Mouse (Mus musculus) lung, embryonic 16.5 days (tissue): ENCODE measurements around the gene Pdpk1. TPM values are rescaled to one million over a fixed set of nuclear protein-coding genes. Genes with fewer than 3 reads are reported as not detected.

Experiments
- ATAC-seq: fragments of 200-750 bp; cut with Nextera tagmentation; 2 replicates; pipeline ENCODE4 v1.8.0; 2017; ENCODE audit warnings: low read depth, mild to moderate bottlenecking, moderate library complexity
- H3K27ac ChIP-seq: fragments of 300-500 bp; sonication (generic); 2 replicates; pipeline ENCODE4 v1.5.1; 2014; ENCODE audit warnings: mild to moderate bottlenecking, control low read depth, low read length
- H3K27me3 ChIP-seq: fragments of 300-500 bp; sonication (generic); 2 replicates; pipeline ENCODE4 v1.6.1; 2014; ENCODE audit warnings: low read depth, low read length, mixed read lengths; ENCODE audit not compliant: control insufficient read depth, insufficient read depth
- H3K36me3 ChIP-seq: fragments of 300-500 bp; sonication (generic); 2 replicates; pipeline ENCODE4 v1.6.1; 2014; ENCODE audit warnings: low read length; ENCODE audit not compliant: control insufficient read depth, insufficient read depth
- H3K4me1 ChIP-seq: fragments of 300-500 bp; sonication (generic); replicated peaks from 2 replicates; pipeline ENCODE4 v1.6.1; 2014; ENCODE audit warnings: low read length, mixed read lengths; ENCODE audit not compliant: control insufficient read depth, insufficient read depth
- H3K4me2 ChIP-seq: fragments of 300-500 bp; sonication (generic); 2 replicates; pipeline ENCODE4 v1.6.1; 2014; ENCODE audit warnings: low read depth, low read length, control low read depth
- H3K4me3 ChIP-seq: fragments of 300-500 bp; sonication (generic); 2 replicates; pipeline ENCODE4 v1.5.1; 2014; ENCODE audit warnings: mild to moderate bottlenecking, low read length, control low read depth
- H3K9ac ChIP-seq: fragments of 300-500 bp; sonication (generic); 2 replicates; pipeline ENCODE4 v1.6.1; 2014; ENCODE audit warnings: low read length, control low read depth
- H3K9me3 ChIP-seq: fragments of 300-500 bp; sonication (generic); 2 replicates; pipeline ENCODE4 v1.6.1; 2016; ENCODE audit warnings: low read length; ENCODE audit not compliant: control insufficient read depth
- WGBS: fragments of 180-500 bp; shearing (Covaris S2); extraction: QIAGEN DNeasy Blood & Tissue Kit; methylation state at CpG from one replicate; pipeline ENCODE4 v1.1.7; 2014; 5-methylcytosine and 5-hydroxymethylcytosine counted together
- polyA plus RNA-seq: library from polyadenylated mRNA; unstranded; fragments of >200 nt; fragmentation: Nextera tagmentation; extraction: Ambion mirVana; gene quantifications from 2 replicates; pipeline ENCODE4 v1.2.1, GENCODE M21; 2015

Pdpk1 gene
- polyA plus RNA-seq, 1 experiment from 2014 or later: 34.9 TPM

DNA sequence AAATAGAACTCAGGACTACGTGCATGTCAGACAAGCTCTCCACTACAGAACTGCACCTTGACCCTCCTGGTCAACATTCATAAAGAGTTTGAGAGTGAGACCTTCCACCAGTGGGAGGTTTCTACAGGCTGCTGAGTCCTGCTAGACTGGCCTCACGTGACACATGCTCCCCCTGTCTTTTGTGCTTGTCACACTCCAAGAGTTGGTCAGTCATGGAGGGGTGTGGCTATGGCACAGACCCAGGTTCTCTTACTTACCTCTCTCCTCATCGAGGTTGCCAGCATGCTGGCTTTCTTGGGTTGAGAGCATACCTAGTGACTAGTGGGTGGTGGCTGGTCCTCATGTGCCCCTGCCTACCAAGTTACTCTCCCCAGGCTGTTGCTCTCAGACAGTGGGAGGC is 3.7 kb upstream of the Pdpk1 start:
- Histone ChIP-seq H3K9me3 (no peaks in the 10 kb centered on the region), H3K4me2 (no peak overlapping the region), H3K27me3 (no peaks in the 10 kb centered on the region), H3K27ac (no peak overlapping the region), H3K9ac (no peak overlapping the region), H3K4me3 (no peak overlapping the region), H3K4me1 (peaks cover 10% of the 10 kb centered on the region), H3K36me3 (no peaks in the 10 kb centered on the region)
- no peak for ATAC-seq
- 57% methylated on average over 3 of the region's 3 CpGs for WGBS

DNA sequence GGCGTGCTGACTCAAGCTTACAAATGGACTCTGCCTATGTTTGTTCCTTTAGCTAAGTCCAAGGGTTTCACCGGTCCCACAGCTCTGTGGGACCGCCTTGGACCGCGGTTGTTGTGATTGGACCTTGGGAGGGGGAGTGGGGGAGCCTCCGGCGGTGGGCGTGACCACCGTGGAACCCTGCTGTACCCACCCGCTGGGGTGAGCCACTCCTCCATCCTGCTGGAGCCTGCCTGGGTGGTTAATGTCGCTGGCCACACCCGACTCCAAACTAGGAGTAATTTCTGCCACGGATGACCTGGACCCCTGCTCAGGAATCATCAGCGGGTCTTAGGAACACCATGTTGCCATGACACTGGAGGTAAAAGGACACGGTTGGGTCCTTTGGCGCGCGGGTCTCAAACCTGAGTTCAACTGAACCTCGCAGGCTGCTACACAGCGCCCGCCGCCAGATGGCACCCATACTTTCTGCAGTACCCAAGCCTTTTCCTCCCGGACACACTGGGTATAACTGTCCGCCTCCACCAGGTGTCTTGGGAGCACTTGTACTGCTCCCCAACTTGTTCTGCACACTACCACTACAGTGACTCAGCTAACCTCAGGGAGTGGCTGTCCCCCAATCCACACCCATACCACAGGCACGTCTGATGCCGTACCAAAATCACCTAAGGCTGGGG is 1.3 kb upstream of the Pdpk1 start:
- Histone ChIP-seq H3K9me3 (no peaks in the 10 kb centered on the region), H3K36me3 (no peaks in the 10 kb centered on the region), H3K27ac (no peak overlapping the region), H3K4me1 (peaks cover 10% of the 10 kb centered on the region), H3K27me3 (no peaks in the 10 kb centered on the region), H3K4me2 (peak overlapping the region; percentile 87), H3K4me3 (peak overlapping the region; percentile 46), H3K9ac (peak overlapping the region; percentile 51)
- WGBS: 1% methylated on average over 26 of the region's 26 CpGs
- peak; percentile 91 for ATAC-seq

DNA sequence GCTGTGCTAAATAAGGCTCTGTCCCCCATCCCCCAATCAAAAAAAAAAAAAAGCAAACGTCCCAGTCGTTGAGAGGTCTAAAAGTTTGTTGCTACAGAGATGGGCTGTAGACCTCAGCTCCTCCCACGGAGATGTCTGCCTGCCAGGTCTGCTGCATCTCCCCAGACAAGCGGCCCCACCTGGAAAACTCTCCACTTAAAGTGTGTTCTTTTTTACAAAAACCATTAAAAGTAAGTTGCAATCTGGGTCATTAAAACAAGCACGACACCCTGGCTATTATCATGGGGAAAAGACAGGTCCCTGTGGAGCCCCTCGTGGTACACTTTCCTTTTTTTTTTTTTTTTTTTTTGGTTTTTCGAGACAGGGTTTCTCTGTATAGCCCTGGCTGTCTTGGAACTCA is 658 bp upstream of the Pdpk1 start:
- 16% methylated on average over 7 of the region's 7 CpGs for WGBS
- Histone ChIP-seq H3K36me3 (no peaks in the 10 kb centered on the region), H3K9ac (peak overlapping the region; percentile 51), H3K27me3 (no peaks in the 10 kb centered on the region), H3K4me2 (peak overlapping the region; percentile 87), H3K4me1 (peaks cover 10% of the 10 kb centered on the region), H3K4me3 (peak overlapping the region; percentile 46), H3K27ac (no peak overlapping the region), H3K9me3 (no peaks in the 10 kb centered on the region)
- no peak for ATAC-seq

DNA sequence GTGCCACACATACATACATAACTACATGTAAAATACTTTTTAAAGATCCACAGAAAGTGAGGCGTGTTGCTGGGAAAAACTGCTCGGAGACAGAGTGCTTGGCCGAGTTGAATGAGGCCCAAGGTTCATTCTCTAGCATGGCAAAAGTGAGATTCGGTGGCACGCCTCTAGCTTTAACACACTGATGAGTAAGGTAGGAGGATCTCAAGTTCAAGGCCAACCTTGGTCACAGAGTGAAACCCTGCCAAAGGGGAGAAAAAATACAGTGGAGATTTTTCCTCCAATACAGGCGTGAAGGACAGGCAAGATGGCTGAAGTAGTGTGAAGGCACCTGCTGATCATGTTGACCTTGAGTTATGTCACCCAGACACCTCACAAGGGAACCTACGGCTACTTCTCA is 1.3 kb downstream of the Pdpk1 start:
- no peak overlapping the region for H3K9ac ChIP-seq
- WGBS: 77% methylated on average over 7 of the region's 7 CpGs

DNA sequence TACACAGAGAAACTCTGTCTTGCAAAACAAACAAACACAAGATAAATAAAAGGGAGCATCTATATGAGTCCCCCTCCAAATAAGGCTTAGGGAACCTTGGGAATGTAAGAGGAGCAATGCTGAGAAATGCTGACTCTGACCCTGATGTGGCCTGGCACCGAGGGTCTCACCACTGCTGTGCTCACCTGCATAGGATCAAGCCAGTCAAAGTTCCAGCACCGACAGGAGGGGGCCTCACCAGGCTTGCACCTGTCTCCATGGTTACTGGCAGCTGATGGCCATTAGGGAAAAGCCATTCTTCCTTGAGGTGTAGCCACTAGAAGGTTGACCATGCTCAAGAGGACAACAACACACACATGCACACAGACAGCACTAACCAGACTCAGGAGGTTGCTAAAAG is 7.8 kb downstream of the Pdpk1 start:
- Histone ChIP-seq H3K9ac (no peak overlapping the region), H3K36me3 (no peaks in the 10 kb centered on the region), H3K27me3 (no peaks in the 10 kb centered on the region), H3K4me3 (no peak overlapping the region), H3K9me3 (no peaks in the 10 kb centered on the region), H3K4me2 (no peak overlapping the region), H3K4me1 (peaks cover 17% of the 10 kb centered on the region), H3K27ac (no peak overlapping the region)
- WGBS: 29% methylated on average over 2 of the region's 2 CpGs
- no peak for ATAC-seq

More for the DNA sequence above, 1.3 kb downstream of the Pdpk1 start:
- H3K36me3 ChIP-seq: no peaks in the 10 kb centered on the region
- no peak overlapping the region for H3K4me2 ChIP-seq
- no peak overlapping the region for H3K4me3 ChIP-seq
- no peak for ATAC-seq
- H3K4me1 ChIP-seq: peaks cover 10% of the 10 kb centered on the region
- H3K27ac ChIP-seq: no peak overlapping the region
- no peaks in the 10 kb centered on the region for H3K9me3 ChIP-seq
- H3K27me3 ChIP-seq: no peaks in the 10 kb centered on the region

DNA sequence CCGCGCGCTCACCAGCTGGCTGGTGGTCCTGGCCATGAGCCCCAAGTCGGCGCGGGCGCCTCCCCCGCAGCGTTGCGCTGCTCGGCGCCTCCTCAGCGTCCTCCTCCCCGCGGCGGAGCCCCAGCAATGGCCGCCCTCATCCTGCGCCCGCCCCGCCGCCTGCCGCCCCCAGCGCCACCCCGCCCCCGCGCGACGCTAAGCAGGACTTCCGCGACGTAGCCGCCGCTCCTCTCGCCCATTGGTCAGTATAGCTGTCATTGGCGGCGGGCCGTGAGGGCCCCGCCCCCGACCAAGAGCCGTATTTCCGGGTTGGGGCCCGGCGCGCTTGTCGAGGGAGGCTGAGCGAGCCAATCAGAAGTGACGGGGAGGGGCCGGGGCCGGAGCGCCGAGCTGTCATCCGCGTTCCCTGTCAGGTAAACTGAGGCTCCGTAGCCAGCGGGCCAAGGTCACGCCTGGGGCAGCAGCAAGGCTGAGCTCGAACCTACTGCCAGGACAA is 9.3 kb downstream of the Pdpk1 start:
- Histone ChIP-seq H3K27me3 (no peaks in the 10 kb centered on the region), H3K4me3 (peak overlapping the region; percentile 97), H3K4me2 (peak overlapping the region; percentile 84), H3K36me3 (no peaks in the 10 kb centered on the region), H3K4me1 (peaks cover 20% of the 10 kb centered on the region), H3K9ac (peak overlapping the region; percentile 95), H3K9me3 (no peaks in the 10 kb centered on the region), H3K27ac (peak overlapping the region; percentile 86)
- under 1% methylated on average over 50 of the region's 57 CpGs for WGBS
- peak; percentile 99 for ATAC-seq

DNA sequence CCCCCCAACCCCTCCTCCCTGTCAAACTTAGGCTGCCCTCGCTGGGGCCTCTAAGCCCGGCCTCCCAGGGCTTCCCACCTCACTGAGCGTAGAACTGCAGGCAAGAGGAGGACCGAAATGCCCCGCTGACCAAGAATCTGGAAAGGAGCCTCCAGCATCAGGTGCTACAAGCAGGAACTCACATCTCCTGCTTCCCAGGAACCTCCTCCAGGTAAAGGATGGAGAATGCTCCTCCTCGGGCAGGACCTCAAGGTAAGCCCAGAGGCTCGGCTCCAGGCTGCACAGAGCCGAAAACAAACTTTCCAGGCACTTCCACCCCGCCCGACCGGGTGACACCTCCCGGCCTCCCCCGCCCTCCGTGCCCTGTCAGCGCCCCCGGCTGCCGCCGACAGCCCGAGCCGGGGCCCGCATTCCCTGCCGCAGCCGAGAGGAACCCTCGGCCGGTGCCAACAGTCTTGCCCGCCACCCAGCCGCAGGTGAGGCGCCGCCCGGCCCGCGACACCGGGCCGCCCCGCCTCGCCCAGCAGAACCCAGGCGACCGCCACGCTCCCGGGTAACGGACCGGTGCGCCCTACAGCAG is 9.8 kb downstream of the Pdpk1 start:
- Histone ChIP-seq H3K27ac (peak overlapping the region; percentile 86), H3K27me3 (no peaks in the 10 kb centered on the region), H3K36me3 (no peaks in the 10 kb centered on the region), H3K9ac (peak overlapping the region; percentile 95), H3K4me2 (peak overlapping the region; percentile 84), H3K4me1 (peaks cover 20% of the 10 kb centered on the region), H3K4me3 (peak overlapping the region; percentile 97), H3K9me3 (no peaks in the 10 kb centered on the region)
- peak; percentile 56 for ATAC-seq
- under 1% methylated on average over 24 of the region's 43 CpGs for WGBS

DNA sequence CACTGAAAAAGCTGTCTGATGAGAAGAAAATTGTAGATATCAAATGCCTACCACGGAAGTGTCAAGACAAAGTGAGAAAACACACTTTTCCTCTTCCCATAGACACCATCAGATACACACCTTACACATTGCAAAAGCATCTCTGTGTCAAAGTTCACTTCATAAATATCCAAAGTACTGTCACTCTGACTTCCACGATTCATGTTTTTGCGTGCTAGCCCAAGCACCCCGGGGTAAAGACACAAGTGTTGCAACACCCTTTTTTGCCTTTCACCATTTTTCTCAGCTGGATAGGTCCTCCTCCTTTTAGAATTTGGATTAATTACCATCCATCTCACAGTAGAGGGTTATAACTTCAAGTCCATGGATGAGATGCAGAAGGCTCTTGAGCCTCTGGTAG is 10.8 kb downstream of the Pdpk1 start:
- Histone ChIP-seq H3K27me3 (no peaks in the 10 kb centered on the region), H3K4me2 (peak overlapping the region; percentile 84), H3K4me1 (peaks cover 20% of the 10 kb centered on the region), H3K4me3 (peak overlapping the region; percentile 97), H3K27ac (no peak overlapping the region), H3K36me3 (no peaks in the 10 kb centered on the region), H3K9ac (peak overlapping the region; percentile 95; the same call in 1 of the 2 replicates), H3K9me3 (no peaks in the 10 kb centered on the region)
- WGBS: 86% methylated on average over 4 of the region's 4 CpGs
- ATAC-seq: no peak

DNA sequence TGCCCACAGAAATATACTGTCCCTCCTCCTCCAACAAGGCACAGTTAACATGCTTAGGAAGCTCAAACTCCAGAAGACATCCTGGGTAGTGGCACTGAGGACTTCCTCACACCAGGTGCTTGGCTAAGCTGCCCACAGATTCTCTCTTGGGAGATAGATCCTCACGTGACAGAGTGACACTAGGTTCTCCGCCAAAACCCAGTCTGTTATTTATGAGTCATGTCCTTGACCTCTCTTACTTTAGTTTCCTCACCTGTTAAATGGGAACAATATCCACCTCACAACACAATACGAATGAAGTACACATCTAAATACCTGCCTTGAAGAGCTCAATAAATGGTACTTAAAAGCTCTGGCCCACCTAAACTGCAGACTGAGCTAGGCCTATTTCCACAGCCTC is 11.5 kb downstream of the Pdpk1 start:
- Histone ChIP-seq H3K27me3 (no peaks in the 10 kb centered on the region), H3K36me3 (no peaks in the 10 kb centered on the region), H3K9ac (no peak overlapping the region), H3K9me3 (no peaks in the 10 kb centered on the region), H3K4me2 (no peak overlapping the region), H3K4me3 (no peak overlapping the region), H3K27ac (no peak overlapping the region), H3K4me1 (peaks cover 20% of the 10 kb centered on the region)
- no peak for ATAC-seq
- WGBS: 80% methylated on average over 3 of the region's 3 CpGs
